Mouse (Mus musculus) E14TG2a.4 (cell line): Measurements from ENCODE around the gene Vasp.

Source experiments
- CTCF ChIP-seq: conservative IDR thresholded peaks from 2 replicates; pipeline ENCODE4 v1.5.1; 2014; ENCODE audit warnings: low read length
- NANOG ChIP-seq: IDR thresholded peaks from 2 replicates; pipeline ENCODE4 v1.6.1; 2014; ENCODE audit warnings: borderline replicate concordance, low read length, mixed read lengths
- POU5F1 ChIP-seq: IDR thresholded peaks from 2 replicates; pipeline ENCODE4 v1.6.1; 2014; ENCODE audit warnings: low read length, borderline replicate concordance

DNA sequence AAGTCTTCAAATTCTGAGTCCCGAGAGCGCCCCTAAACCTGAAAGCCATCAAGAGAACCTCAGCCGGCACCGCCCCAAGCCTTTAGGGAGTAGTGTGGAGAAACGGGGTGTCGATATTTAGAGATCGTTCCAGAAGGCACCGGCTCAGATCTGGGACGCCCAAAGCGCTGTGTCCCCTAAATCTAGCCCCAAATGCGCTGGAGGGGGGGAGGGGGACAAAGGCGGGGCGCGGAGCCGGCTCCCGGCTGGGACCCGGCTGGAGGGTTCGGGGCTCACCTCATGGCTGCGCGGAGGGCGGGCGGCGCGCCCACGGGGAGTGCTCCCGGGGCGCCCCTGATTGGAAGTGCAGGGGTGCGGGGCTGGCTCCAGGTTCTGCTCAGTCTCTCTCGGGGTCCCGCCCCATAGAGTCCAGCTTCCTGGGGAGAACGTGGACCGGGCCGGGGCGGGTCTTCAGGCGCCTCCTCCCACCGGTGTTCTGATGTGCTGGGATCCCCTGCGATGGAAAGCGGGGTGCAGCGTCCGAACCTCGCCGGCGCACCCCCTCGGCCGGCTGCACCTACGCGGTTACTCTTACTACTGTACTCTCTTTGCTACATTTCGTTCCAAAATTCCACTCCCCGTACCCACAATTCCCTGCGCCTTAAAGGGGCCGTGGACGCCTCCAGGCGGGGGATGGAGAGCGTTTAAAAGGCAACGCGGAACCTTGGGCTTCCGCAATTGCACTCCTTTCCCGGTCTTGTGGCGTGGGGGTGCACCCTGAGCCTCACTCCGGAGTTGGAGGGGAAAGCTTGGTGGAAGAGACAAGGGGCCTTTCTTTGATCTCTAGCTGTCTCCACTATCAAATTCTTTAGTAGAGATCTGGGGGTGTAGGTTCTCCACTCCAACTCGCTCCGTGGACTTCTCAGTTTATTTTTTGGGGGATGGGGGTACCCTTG, at the start of gene Vasp:
- TF ChIP-seq CTCF (no peak), NANOG (no peak), POU5F1 (no peak)
